Mouse (Mus musculus): ENCODE data around the gene Tmem121b. TPM values are rescaled to one million over a fixed set of nuclear protein-coding genes. Genes with fewer than 3 reads are reported as not detected.

Tmem121b gene
- polyA plus RNA-seq, 1 experiment from 2014 or later = 3.5 TPM

GRCm38 (mm10) chr6:120473427-120473826 is 20.2 kb downstream of the Tmem121b start:
- ATAC-seq = no peak
- no peak overlapping the region for H3K4me3 ChIP-seq (ENCODE audit: low read depth, low read length)
- peak; percentile 19 for DNase-seq (ENCODE audit: low spot score)
- H3K27ac ChIP-seq (ENCODE audit: low read depth, low read length) = 0 out of 2 replicates have a peak overlapping the region, but pooled peaks have one; percentile 9
- no peak overlapping the region for H3K4me2 ChIP-seq (ENCODE audit: low read length)
- H3K9ac ChIP-seq (ENCODE audit: low read length) = no peak overlapping the region
- no peaks in the 10 kb centered on the region for H3K36me3 ChIP-seq (ENCODE audit: control insufficient read depth, insufficient read depth, low read length)
- H3K27me3 ChIP-seq (replicated peaks; ENCODE audit: control insufficient read depth, insufficient read depth, low read length) = no peaks in the 10 kb centered on the region
- H3K4me1 ChIP-seq (ENCODE audit: control insufficient read depth, insufficient read depth, low read length) = peaks cover 25% of the 10 kb centered on the region
- 41% methylated on average over 5 of the region's 5 CpGs for WGBS
- no peaks in the 10 kb centered on the region for H3K9me3 ChIP-seq (replicated peaks; ENCODE audit: control insufficient read depth, low read length)

GRCm38 (mm10) chr6:120472455-120473140 is 21.0 kb downstream of the Tmem121b start:
- peak overlapping the region; percentile 76 for H3K27ac ChIP-seq (ENCODE audit: low read depth, low read length)
- 17% methylated on average over 8 of the region's 8 CpGs for WGBS
- peak overlapping the region; percentile 2; the same call in 1 of the 2 replicates for H3K9ac ChIP-seq (ENCODE audit: low read length)
- no peaks in the 10 kb centered on the region for H3K9me3 ChIP-seq (replicated peaks; ENCODE audit: control insufficient read depth, low read length)
- H3K4me3 ChIP-seq (ENCODE audit: low read depth, low read length) = no peak overlapping the region
- H3K36me3 ChIP-seq (ENCODE audit: control insufficient read depth, insufficient read depth, low read length) = no peaks in the 10 kb centered on the region
- H3K27me3 ChIP-seq (replicated peaks; ENCODE audit: control insufficient read depth, insufficient read depth, low read length) = no peaks in the 10 kb centered on the region
- peak; percentile 60 for DNase-seq (ENCODE audit: low spot score)
- H3K4me2 ChIP-seq (ENCODE audit: low read length) = no peak overlapping the region; the same call in 1 of the 2 replicates
- peaks cover 25% of the 10 kb centered on the region for H3K4me1 ChIP-seq (ENCODE audit: control insufficient read depth, insufficient read depth, low read length)
- peak; percentile 78 for ATAC-seq

DNA sequence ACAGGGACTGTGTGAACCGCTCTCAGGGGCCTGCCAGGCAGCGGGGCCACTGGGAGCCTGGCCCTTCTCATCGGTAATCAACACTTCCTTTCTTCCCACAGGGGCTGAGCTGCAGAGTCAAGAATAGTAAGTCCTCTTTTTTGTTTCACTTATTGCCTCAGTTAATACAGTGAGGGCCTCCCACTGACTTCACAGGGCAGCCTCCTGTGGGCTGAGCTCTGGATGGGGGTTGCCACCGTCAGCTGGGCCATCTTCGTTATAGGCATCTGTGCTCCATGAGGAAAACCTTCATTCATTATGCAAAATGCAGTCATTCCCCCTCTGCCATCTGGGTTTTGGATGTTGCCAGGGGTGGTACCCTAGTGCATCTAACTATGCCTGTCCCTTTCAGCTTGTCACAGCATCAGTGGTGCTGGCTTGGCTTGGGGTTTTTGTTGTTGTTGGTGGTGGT is 21.6 kb downstream of the Tmem121b start:
- ATAC-seq (peak; percentile 91), DNase-seq (ENCODE audit: low spot score) (peak; percentile 85)
- Histone ChIP-seq H3K4me1 (ENCODE audit: control insufficient read depth, insufficient read depth, low read length) (peaks cover 25% of the 10 kb centered on the region), H3K4me3 (ENCODE audit: low read depth, low read length) (no peak overlapping the region), H3K9ac (ENCODE audit: low read length) (no peak overlapping the region; the same call in 1 of the 2 replicates), H3K27me3 (replicated peaks; ENCODE audit: control insufficient read depth, insufficient read depth, low read length) (no peaks in the 10 kb centered on the region), H3K27ac (ENCODE audit: low read depth, low read length) (peak overlapping the region; percentile 76), H3K36me3 (ENCODE audit: control insufficient read depth, insufficient read depth, low read length) (no peaks in the 10 kb centered on the region), H3K9me3 (replicated peaks; ENCODE audit: control insufficient read depth, low read length) (no peaks in the 10 kb centered on the region), H3K4me2 (ENCODE audit: low read length) (no peak overlapping the region; the same call in 1 of the 2 replicates)
- WGBS = 0% methylated on average over 5 of the region's 5 CpGs

GRCm38 (mm10) chr6:120470666-120471065 is 22.9 kb downstream of the Tmem121b start:
- Histone ChIP-seq H3K36me3 (ENCODE audit: control insufficient read depth, insufficient read depth, low read length) (no peaks in the 10 kb centered on the region), H3K4me2 (ENCODE audit: low read length) (no peak overlapping the region), H3K9me3 (replicated peaks; ENCODE audit: control insufficient read depth, low read length) (no peaks in the 10 kb centered on the region), H3K27me3 (replicated peaks; ENCODE audit: control insufficient read depth, insufficient read depth, low read length) (no peaks in the 10 kb centered on the region), H3K4me3 (ENCODE audit: low read depth, low read length) (no peak overlapping the region), H3K27ac (ENCODE audit: low read depth, low read length) (no peak overlapping the region), H3K4me1 (ENCODE audit: control insufficient read depth, insufficient read depth, low read length) (peaks cover 25% of the 10 kb centered on the region), H3K9ac (ENCODE audit: low read length) (no peak overlapping the region)
- WGBS = 97% methylated on average over 1 of the region's 1 CpGs
- no peak for ATAC-seq
- no peak for DNase-seq (ENCODE audit: low spot score)

DNA sequence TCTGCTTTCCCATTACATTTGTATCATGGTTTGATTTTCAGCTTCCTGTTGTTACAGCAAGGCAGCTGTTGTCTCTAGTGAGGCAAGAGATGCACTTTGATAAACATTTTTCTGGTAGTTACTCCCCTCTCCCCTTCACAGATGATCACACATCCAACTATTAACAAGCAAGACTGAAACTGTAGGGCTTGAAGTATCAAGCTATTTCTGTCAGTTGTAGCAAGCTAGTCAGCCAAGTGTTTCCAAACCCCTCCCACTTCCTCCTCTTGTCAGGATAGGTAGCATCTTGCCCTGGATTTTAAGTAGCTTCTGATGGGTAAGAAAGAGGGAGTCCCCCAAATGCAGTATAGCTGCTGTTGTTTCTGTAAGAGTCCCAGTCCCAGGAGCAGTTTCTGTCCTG is 23.8 kb downstream of the Tmem121b start:
- Histone ChIP-seq H3K9ac (ENCODE audit: low read length) (no peak overlapping the region), H3K4me2 (ENCODE audit: low read length) (no peak overlapping the region), H3K4me1 (ENCODE audit: control insufficient read depth, insufficient read depth, low read length) (peaks cover 25% of the 10 kb centered on the region), H3K27me3 (replicated peaks; ENCODE audit: control insufficient read depth, insufficient read depth, low read length) (0 out of 2 replicates have a peak, but pooled peaks cover under 1% of the 10 kb centered on the region), H3K9me3 (replicated peaks; ENCODE audit: control insufficient read depth, low read length) (no peaks in the 10 kb centered on the region), H3K27ac (ENCODE audit: low read depth, low read length) (no peak overlapping the region), H3K4me3 (ENCODE audit: low read depth, low read length) (no peak overlapping the region), H3K36me3 (ENCODE audit: control insufficient read depth, insufficient read depth, low read length) (no peaks in the 10 kb centered on the region)
- DNase-seq (ENCODE audit: low spot score) (no peak), ATAC-seq (no peak)

GRCm38 (mm10) chr6:120469268-120469667 is 24.3 kb downstream of the Tmem121b start:
- no peak overlapping the region for H3K4me3 ChIP-seq (ENCODE audit: low read depth, low read length)
- no peaks in the 10 kb centered on the region for H3K9me3 ChIP-seq (replicated peaks; ENCODE audit: control insufficient read depth, low read length)
- peaks cover 24% of the 10 kb centered on the region for H3K4me1 ChIP-seq (ENCODE audit: control insufficient read depth, insufficient read depth, low read length)
- 71% methylated on average over 3 of the region's 3 CpGs for WGBS
- H3K27ac ChIP-seq (ENCODE audit: low read depth, low read length) = no peak overlapping the region
- no peak overlapping the region for H3K4me2 ChIP-seq (ENCODE audit: low read length)
- no peak for DNase-seq (ENCODE audit: low spot score)
- H3K27me3 ChIP-seq (replicated peaks; ENCODE audit: control insufficient read depth, insufficient read depth, low read length) = peaks cover 6% of the 10 kb centered on the region; the same call in 1 of the 2 replicates
- ATAC-seq = no peak
- no peaks in the 10 kb centered on the region for H3K36me3 ChIP-seq (ENCODE audit: control insufficient read depth, insufficient read depth, low read length)
- no peak overlapping the region for H3K9ac ChIP-seq (ENCODE audit: low read length)

GRCm38 (mm10) chr6:120468259-120468658 is 25.3 kb downstream of the Tmem121b start:
- no peaks in the 10 kb centered on the region for H3K36me3 ChIP-seq (ENCODE audit: control insufficient read depth, insufficient read depth, low read length)
- H3K4me2 ChIP-seq (ENCODE audit: low read length) = no peak overlapping the region
- peaks cover 23% of the 10 kb centered on the region for H3K4me1 ChIP-seq (ENCODE audit: control insufficient read depth, insufficient read depth, low read length)
- DNase-seq (ENCODE audit: low spot score) = no peak
- 97% methylated on average over 4 of the region's 4 CpGs for WGBS
- no peak overlapping the region for H3K4me3 ChIP-seq (ENCODE audit: low read depth, low read length)
- H3K9ac ChIP-seq (ENCODE audit: low read length) = no peak overlapping the region
- ATAC-seq = no peak
- H3K27me3 ChIP-seq (replicated peaks; ENCODE audit: control insufficient read depth, insufficient read depth, low read length) = peaks cover 16% of the 10 kb centered on the region
- H3K9me3 ChIP-seq (replicated peaks; ENCODE audit: control insufficient read depth, low read length) = no peaks in the 10 kb centered on the region
- H3K27ac ChIP-seq (ENCODE audit: low read depth, low read length) = no peak overlapping the region

DNA sequence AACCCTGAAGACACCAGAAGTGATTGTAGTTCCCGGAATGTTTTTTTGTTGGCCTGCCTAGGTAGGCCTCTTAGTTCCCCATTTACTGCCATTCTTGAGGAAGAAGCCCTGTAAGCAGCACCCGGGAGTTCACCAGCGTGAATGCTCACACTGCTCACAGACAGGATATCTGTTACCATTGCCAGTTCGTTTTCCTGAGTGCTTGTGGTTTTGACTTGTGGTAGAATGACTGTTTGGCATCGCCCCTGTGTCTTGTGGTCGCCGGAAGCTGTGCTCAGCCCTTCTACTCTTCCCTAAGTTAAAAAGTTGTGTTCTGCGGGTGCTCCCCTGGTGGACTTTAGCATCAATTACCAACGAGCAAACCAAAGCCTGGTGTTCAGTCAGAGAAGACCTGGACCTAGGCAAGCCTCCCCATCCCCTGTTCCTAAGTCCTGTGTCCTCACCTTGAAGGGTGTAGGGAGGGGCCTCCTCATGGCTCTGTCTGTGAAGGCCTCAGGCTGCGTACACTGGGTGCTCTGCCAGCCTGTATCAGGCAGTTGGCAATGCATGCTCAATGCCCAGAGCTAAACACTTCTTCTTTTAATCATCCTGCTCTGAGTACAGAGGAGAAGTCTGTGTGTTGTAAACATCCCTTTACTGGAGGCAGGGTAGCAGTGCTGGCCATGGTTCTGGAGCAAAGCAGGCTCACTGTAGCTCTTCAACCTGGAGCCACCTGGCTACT is 26.8 kb downstream of the Tmem121b start:
- no peak for ATAC-seq
- Histone ChIP-seq H3K36me3 (ENCODE audit: control insufficient read depth, insufficient read depth, low read length) (no peaks in the 10 kb centered on the region), H3K4me3 (ENCODE audit: low read depth, low read length) (no peak overlapping the region), H3K9ac (ENCODE audit: low read length) (no peak overlapping the region), H3K27ac (ENCODE audit: low read depth, low read length) (no peak overlapping the region), H3K4me2 (ENCODE audit: low read length) (no peak overlapping the region), H3K9me3 (replicated peaks; ENCODE audit: control insufficient read depth, low read length) (no peaks in the 10 kb centered on the region), H3K4me1 (ENCODE audit: control insufficient read depth, insufficient read depth, low read length) (peaks cover 11% of the 10 kb centered on the region), H3K27me3 (replicated peaks; ENCODE audit: control insufficient read depth, insufficient read depth, low read length) (peaks cover 28% of the 10 kb centered on the region)
- WGBS = 78% methylated on average over 10 of the region's 10 CpGs
- DNase-seq (ENCODE audit: low spot score) = no peak

DNA sequence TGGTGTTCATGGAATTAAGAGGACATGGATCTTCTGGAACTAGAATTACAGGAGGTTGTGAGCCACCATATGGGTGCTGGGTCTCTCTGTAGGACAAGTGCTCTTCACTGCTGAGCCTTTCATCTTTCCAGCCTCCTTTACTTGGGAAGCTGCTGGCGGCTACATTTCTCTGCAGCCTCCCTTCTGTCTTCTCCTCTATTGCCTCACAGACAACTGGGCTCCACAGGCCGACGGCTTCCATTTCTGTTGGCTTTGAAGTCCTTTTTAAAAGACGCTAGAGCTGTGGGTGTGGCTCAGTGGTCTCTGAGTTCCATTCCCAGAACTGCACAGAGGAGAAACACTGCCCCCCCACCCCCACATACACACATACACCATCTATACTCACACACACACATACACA is 28.2 kb downstream of the Tmem121b start:
- DNase-seq (ENCODE audit: low spot score) (no peak), ATAC-seq (no peak)
- Histone ChIP-seq H3K9me3 (replicated peaks; ENCODE audit: control insufficient read depth, low read length) (no peaks in the 10 kb centered on the region), H3K27me3 (replicated peaks; ENCODE audit: control insufficient read depth, insufficient read depth, low read length) (peaks cover 28% of the 10 kb centered on the region), H3K9ac (ENCODE audit: low read length) (no peak overlapping the region), H3K4me1 (ENCODE audit: control insufficient read depth, insufficient read depth, low read length) (peaks cover 8% of the 10 kb centered on the region), H3K36me3 (ENCODE audit: control insufficient read depth, insufficient read depth, low read length) (no peaks in the 10 kb centered on the region), H3K4me3 (ENCODE audit: low read depth, low read length) (no peak overlapping the region), H3K27ac (ENCODE audit: low read depth, low read length) (no peak overlapping the region), H3K4me2 (ENCODE audit: low read length) (no peak overlapping the region)
- WGBS = 38% methylated on average over 4 of the region's 4 CpGs

All from forebrain, embryonic 14.5 days (tissue).